Mouse (Mus musculus) erythroblast, adult 5-6 weeks (primary cell): ENCODE data around the gene Pdzph1. TPM values are rescaled to one million over a fixed set of nuclear protein-coding genes. Genes with fewer than 3 reads are reported as not detected.

Experiments used
- ATAC-seq: replicated peaks from 2 replicates; pipeline ENCODE4 v1.8.0; 2016; ENCODE audit warnings: moderate number of reproducible peaks, mild to moderate bottlenecking, moderate TSS enrichment, inconsistent platforms; ENCODE audit not compliant: poor library complexity, low FRiP score, severe bottlenecking
- total RNA-seq, 2 experiments: library from RNA; stranded (forward) in 1 of 2; stranded (reverse) in 1 of 2; fragments of 150-400 nt in 1 of 2; fragments of 200-764, 138-1000 nt in 1 of 2; gene quantifications; 2 replicates each; pipeline versions ENCODE4 v1.2.3 to v1.2.4; 2015 to 2017; ENCODE audit warnings: low replicate concordance in 2 of 2

The Pdzph1 gene
- total RNA-seq, 2 experiments from 2014 or later, result not detected

DNA sequence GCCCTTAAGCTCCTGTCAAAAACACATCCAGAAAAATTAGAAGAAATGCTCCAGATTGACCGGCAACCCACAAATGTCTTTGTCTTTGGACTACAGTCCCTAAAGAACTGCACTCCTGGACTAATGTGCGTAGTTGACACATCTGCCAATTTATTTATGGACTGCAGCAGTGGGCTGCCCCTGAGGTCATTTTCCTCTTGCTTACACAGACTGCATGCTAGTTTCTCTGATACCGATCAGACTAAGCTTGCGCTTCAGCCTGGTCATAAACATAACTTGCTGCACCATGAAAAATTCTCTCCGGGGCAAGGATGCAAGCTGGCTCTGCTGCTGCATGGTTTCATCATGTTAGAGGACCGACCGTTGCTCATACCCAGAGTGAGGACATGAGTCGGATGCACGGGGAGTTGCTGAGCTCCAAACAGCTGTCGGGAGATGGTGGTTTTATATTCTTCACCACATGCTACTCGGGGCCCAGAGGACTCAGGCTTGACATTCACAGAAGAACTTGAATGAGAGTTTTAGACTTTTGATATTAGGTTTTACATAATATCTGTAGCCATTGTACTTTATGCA lies 67.2 kb downstream of the Pdzph1 start:
- ATAC-seq, result no peak

DNA sequence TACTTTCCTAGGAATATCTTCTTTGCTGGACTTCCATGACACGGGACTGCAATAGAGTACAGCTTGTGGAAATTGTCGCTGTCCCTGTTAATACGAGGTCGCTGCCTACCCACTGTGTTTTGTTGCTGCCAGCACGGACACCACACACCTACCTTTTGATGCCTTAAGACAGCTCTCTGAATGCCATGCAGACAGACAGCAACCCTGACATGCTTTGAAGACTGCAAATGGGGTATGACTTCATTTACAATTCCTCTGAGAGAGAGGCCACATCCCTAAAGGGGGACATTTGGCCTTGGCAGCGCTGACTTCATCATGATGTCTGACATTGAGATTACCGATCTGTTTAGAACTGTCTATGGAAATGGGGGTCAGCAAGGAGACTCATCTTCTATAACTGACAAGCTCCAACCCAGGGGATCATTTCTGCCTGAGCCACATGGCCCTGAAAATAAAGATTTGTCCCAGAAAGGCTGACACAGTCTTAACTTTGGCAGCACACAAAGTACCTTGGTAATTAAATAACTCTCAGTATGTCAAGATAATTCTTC lies 67.8 kb downstream of the Pdzph1 start:
- no peak for ATAC-seq

GRCm38 (mm10) chr17:58922821-58923220 lies 68.4 kb downstream of the Pdzph1 start:
- no peak for ATAC-seq

- no peak for ATAC-seq
Observed at GRCm38 (mm10) chr17:58919927-58920326, 71.2 kb downstream of the Pdzph1 start.

GRCm38 (mm10) chr17:58919061-58919460 lies 72.1 kb downstream of the Pdzph1 start:
- no peak for ATAC-seq

DNA sequence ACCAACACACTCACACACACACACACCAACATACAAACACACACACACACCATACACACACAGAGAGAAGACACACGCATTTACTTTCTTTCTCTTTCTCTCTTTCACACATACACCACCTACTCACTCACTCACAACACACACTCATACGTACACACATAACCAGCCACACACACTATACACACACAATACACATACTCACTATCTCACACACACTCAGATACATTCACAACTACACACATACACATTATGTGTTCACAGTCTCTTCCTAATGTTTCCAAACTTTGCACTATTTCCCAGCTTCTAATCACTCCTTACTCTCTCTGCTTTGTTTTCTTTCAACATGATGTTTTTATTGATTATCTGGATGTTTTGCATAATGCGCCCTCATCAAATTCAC lies 72.6 kb downstream of the Pdzph1 start:
- ATAC-seq, result no peak

DNA sequence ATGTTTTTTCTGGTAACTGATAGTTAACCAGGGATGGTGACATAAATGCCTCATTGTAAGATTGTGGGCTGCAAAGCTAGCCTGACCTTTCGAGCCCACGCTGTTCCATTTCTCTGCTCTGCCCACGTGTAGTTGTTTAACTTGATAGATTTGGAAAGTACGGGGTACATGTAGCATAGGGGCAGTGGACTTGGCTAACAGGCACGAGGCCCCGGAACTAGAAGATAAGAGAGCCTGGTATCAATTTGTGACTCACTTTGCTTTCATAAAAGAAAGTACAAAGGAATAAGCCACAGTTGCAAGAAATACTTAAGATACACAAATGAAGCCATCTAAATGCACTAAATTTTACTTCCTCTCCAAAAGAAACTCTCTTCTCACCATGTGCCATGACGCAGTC lies 79.6 kb downstream of the Pdzph1 start:
- ATAC-seq, result no peak

- no peak for ATAC-seq
Observed at GRCm38 (mm10) chr17:58909061-58909661, 82.0 kb downstream of the Pdzph1 start.

DNA sequence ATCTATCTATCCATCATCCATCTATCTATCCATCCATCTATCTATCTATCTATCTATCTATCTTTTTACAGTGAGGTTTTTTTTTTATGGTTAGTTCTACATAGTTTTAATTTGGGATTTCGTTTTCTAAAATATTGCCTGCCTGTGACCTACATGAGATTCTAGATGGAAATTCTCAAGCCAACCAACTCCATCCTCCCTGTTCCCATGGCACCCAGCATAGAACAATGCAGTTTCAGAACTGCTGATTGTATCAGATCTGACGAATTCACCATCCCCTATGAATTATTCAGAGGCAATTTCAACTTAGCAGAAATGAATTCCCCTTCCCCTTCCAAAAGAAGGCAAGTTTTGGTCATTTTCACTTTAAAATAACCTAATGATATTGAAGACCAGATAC lies 85.2 kb downstream of the Pdzph1 start:
- no peak for ATAC-seq

DNA sequence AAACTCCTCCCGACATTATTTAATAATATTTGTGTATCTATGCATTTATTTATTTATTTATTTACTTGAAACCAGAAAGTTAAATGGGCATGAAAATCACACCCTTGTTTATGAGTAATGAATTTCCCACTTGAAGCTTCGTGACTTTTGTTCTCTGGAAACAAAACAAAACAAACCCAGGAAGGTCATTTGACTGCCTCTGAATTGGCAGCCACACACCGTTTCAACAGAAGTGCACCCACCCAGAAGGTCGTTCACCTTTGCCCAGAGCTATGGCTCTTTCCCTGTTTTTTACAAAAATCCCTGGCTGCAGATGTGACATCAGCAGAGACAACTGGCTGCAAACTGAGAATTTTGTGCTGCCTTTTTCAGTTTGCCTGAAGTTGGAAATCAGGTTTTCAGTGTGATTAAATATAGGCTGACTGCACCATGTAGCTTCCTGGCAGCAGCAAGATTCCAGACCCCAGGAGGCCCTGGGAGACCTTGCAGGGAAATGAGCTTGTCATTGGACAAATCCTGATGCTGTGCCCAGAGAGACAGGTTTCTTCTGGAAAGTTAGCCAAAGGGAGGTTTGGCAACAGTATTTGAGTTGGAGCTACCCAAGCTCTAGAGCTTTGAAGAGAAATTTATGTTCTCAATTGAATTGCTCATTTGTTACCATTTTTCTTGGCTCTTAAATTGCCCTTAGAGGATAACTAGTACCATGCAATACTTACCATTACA lies 99.5 kb downstream of the Pdzph1 start:
- ATAC-seq, result no peak

DNA sequence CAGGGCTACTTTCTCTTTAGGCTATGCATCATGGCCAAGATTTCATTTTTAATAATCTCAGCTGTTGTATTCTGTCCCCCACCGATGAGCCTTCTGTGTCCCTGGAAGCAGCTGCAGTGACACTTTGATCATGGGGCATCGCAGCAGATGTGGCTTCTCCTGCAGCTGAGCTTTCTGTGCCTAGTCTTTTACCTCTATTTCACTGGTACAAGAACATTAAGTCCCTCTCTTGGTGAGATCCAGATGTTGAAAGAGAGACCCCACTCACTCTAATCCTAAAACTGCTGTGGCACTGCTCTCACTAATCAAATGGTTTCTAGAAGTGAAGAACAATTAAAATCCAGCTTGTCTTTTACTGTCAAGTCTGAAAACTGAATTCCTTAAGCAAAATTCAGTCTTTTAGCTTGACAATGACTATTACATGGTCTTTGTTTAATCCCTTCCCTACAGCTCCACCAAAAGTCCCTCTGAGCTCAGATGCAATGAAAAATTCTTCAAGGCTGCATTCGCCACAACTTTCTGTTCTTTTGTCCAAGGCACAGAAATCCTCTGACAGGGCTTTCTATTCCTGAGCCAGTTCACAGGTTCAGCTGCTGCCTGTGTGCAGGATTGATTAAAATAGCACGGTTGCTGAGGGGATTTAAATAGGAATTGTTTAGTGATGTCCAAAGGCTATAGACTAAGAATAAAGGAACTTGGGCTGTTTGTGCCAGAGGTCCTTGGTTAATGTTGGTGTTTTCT lies 101.1 kb downstream of the Pdzph1 start:
- no peak for ATAC-seq

DNA sequence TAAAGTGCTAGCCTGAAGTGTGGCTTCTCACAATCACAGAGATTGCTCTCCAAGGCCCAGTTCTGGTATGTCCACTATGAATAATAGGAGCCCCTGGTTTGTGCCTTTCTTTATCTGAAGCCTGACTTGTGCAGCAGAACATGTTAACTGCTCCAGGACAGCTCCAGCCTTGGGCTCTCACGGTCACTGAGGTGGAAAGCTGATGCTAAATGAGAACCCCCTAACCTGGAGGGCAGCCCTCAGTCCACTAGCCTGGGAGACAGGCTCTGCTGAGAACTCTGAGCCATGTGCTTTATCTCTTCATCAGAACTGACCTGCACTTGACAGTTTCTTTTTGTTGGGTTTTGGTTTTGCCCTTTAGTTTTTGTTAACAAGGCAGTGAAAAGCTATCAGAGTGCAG lies 106.8 kb downstream of the Pdzph1 start:
- ATAC-seq, result no peak

- no peak for ATAC-seq
Observed at GRCm38 (mm10) chr17:58873356-58873755, 117.8 kb downstream of the Pdzph1 start.

DNA sequence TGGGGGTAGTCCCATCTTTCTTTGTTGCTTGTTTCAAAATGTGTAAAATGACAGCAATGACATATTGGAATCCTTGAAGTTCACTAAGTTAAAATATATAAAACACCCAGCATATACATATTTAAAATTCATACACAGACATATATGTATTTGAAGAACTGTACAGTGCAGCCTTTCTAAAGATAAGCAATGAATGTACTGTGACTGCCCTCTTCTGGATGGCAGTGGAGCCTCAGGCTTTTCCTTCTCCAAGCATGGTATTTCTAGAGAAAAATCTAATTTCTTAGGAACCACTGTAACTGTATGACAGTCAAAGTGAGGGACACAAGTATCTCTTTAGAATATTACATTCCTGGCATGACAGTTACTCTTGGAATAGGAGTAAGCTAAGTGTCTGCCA lies 120.4 kb downstream of the Pdzph1 start:
- ATAC-seq, result no peak

Other genes starting within 250 kb of the Pdzph1 start
- gene Nudt12, start 22.0 kb upstream of the Pdzph1 start, total RNA-seq (2015; ENCODE audit: low replicate concordance), result 2.3 and 5.2 TPM in 2 replicates
- 0.51 and 2.0 TPM in 2 replicates for gene Nudt12, start 22.0 kb upstream of the Pdzph1 start, total RNA-seq (2017; ENCODE audit: low replicate concordance)